Mouse (Mus musculus) T-helper 1 cell (primary cell): ENCODE data around the gene Glod5.
"Not testable (repeated sequence)": the region's sequence is repeated elsewhere in the genome, so short reads cannot be mapped to it uniquely, and the experiment has no call there.

Experiments
- in situ Hi-C: fragments of 300-600 bp; cut with MboI, MseI; formaldehyde crosslinking; loops from one replicate; pipeline ENCODE4 v1.15.1; 2025; ENCODE audit warnings: high pct_unique_total_duplicates

The Glod5 gene

DNA sequence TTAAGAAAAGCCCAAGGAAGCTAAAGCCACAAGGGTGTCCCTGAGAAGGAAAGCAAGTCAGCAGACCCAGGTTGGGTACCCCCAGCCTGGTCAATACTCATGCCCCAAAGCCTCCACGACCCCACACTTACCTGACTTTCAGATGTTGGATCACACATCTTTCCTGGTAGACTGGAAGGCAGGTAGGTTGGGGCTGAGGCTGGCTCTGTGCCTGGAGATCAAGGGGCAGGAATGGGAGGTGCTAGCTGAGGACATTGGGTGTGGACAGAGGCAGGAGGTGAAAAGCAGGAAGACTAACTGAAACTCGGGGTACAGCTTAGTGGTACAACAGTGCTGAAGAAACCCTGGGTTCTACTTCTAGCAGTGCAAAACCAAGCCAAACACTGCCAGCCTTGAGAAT lies at the start of gene Glod5:
Glod5 (minus strand) TSS at position 207 of the 400 bp plus-strand sequence.
- in situ Hi-C loops, result loop anchor here (5.0 kb wide), 1 partner anchor 96 kb away; no protein-coding TSS in a partner anchor

DNA sequence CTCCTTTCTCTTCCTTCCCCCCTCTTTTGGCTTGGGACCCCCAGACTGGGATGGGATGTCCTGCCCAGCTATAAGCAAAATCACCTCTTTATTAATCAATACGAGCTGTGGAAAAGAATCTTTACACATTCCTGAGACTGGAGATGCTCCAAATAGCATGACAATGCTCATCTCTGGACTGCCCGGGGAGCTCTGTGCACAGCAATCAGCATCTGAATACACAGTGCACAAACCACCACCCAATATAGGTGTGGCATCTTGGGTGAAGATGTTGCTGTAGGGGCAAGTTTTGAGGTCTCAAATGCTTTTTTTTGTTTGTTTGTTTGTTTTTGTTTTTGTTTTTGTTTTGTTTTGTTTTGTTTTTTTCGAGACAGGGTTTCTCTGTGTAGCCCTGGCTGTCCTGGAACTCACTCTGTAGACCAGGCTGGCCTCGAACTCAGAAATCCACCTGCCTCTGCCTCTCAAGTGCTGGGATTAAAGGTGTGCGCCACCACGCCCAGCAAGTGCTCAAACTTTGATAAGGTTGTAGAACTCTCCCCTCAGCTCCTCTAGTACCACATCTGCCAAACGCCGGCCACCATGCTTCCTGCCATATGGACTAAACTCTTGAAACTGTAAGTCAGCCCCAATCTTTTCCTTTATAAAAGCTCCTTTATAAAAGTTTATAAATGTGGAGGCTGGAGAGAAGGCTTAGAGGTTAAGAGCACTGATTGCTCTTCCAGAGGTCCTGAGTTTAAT lies 32.9 kb upstream of the Glod5 start:
- in situ Hi-C loops, result not testable (repeated sequence)

DNA sequence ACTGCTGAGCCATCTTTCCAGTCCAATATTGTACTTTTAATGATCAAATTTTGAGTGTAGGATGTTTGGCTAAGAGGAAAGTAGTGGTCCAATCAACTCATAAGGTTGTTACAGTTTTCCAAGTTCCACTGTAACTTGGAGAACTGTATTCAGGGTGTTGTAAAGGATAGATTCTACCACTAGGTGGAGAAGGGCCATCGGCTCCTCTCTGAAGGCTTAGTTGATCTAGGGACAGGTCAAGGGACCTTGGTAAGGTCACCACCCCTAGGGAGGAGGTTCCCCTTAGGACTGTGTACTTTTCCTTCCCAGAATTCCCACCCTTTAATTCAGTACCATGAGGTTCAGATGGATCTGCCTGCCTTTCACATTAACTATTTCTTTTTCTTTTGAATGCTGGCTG lies 14.7 kb upstream of the Glod5 start:
- in situ Hi-C loops, result no loop called here

DNA sequence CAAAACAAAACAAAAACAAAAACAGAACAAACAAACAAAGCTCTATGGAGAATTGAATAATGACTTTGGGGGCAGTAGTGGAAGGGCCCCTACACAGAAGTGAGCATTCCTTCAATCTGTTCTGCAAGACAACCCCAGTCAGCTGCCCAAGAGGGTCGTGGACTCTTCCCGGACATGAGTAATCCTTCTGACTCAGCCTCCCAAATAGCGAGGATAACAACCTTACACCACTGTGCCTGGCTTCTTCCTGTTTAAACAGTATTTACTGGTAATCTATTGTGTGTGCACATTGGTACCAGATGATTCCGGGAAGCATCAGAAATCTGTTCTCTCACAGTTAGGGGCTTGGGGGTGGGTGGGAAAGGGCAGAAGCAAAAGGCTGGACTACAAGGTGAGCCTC lies 8.5 kb upstream of the Glod5 start:
- in situ Hi-C loops, result no loop called here

DNA sequence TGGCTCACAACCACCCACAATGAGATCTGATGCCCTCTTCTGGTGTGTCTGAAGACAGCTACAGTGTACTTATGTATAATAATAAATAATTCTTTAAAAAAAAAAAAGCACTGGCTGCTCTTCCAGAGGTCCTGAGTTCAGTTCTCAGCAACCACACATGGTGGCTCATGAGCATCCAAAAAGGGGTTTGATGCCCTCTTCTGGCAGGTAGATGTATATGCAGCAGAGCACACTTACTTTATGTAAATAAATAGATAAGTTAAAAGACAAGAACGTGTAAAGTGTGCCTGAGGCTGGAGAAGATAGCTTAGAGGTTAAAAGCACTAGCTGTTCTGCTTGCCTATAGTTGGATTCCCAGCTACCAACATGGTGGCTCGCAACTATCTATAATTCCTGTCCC lies 6.5 kb upstream of the Glod5 start:
- in situ Hi-C loops, result no loop called here

DNA sequence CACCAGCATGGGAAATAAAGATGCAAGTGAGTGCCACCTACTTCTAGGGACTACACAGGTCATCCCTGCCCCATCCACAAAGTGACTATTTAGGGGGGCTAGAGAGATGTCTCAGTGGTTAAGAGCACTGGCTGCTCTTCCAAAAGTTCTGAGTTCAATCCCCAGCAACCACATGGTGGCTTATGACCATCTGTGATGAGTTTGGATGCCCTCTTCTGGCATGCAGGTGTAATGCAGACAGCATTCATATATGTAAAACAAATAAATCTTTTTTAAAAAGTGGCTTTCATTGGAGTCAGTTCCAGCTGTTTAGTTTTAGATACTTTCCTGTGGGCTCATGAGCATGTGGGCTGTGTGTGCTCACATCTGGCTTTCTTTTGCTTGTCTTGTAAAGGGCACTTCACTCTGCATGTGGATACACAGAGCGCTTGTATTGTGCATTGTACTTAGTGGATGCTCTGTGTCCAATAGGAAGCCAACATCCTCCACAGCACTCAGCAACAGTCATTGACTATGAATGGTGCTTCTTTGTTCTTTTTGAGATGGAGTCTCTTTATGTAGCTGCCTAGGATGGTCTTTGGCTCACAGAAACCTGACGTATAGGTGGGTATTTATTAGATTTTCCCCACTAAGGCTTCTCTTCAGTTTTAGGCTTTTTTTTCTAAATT lies 2.0 kb upstream of the Glod5 start:
- in situ Hi-C loops, result no loop called here

DNA sequence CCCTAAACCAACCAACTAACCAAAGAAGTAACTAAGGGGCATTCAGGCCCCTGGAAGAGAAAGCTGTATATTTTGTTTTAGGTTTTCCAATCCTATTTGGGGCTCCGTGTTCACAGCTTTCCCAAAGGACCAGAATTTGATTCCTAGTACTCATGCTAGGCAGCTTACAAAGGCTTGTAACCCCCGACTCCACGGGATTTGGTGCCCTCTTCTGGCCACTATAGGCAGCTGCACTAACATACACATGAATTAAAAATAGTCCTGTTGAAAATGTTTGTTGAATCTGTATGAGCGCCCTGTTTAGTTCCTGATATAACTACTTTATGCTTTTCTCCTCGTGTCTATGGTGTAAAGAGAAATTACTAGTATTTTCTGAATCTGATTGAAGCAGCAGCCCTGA lies 1.1 kb downstream of the Glod5 start:
- in situ Hi-C loops, result loop anchor here (5.0 kb wide), 1 partner anchor 95 kb away; no protein-coding TSS in a partner anchor

DNA sequence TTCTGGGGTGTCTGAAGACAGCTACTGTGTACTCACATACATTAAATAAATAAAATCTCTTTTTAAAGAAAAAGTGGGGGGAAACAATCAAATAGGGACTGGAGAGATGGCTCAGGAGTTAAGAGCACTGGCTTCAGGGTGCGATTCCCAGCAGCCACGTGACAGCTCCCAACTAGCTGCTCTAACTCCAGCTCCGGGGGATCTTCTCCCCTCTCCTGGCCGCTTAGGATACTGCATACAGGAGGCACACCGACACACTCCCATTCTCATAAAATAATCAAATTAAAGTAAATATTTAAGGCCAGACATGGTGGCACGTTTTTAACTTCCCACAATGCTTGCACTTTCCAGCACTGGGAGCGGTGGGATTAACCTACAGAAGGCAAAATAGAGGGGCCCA lies 2.6 kb downstream of the Glod5 start:
- in situ Hi-C loops, result loop anchor here (5.0 kb wide), 1 partner anchor 93 kb away; no protein-coding TSS in a partner anchor

DNA sequence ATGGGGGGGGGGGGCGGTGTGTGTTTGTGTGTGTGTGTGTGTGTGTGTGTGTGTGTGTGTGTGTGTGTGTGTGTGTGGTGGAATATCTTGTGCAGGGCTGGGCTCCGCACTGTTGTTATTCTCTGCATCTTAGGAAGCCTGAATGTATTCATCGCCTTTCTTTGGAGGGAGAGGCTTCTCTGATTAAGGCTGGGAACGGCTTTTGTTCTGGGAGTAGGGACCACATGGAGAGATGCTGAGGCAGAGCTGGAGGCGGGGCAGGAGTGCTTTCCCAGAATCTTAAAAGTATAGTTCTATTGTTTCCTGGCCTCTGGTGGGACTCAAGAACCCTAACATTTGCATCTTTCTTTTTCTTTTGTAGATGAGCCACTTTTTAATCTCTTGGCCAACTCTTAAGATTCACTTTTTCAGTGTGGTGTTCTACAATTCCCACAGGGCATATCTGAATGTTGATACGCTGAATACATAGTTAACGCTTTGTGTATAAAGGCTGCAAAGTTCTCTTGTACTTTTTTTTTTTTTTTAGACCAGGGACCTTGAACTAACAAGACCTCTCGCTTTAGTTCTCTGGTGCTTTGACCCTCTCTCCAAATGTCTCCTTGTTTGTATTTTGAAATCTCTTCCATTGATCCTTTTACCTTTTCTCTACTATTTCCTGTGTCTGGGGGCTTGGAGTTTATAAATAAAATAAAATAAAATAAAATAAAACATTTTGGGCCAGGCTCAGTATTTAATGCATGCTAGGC lies 4.5 kb downstream of the Glod5 start:
- in situ Hi-C loops, result no loop called here

DNA sequence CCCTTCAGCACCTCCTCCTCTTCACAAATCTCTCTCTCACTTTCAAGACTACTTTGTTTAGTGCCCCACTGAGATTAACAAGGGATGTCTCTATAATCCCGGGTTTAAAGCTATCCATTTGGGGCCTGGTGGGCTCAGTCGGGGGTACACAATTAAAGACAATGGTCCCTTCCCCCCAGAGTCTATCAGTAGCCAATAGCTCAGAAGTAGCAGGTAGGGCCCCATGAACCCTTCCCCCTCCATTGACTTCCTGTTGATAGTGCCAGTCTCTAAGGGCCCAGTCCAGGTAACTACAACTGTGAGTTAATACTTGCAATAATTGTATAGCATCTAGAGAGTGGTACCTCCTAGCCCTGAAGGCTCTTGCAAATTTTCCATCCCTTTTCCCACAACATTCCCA lies 5.1 kb downstream of the Glod5 start:
- in situ Hi-C loops, result no loop called here

DNA sequence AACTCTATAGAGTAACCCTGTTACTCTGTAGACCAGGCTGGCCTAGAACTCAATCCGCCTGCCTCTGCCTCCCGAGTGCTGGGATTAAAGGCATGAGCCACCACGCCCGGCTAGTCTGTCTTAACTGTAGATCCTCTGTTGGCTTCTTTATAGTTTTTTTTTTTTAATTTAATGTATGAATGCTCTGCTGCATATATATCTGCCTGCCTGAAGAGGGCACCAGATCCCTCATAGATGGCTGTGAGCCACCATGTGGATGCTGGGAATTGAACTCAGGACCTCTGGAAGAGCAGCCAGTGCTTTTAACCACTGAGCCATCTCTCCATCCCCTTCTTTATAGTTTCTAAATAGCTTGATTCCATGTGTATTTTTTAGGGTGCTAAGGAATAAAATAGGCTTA lies 8.9 kb downstream of the Glod5 start:
- in situ Hi-C loops, result not testable (repeated sequence)

DNA sequence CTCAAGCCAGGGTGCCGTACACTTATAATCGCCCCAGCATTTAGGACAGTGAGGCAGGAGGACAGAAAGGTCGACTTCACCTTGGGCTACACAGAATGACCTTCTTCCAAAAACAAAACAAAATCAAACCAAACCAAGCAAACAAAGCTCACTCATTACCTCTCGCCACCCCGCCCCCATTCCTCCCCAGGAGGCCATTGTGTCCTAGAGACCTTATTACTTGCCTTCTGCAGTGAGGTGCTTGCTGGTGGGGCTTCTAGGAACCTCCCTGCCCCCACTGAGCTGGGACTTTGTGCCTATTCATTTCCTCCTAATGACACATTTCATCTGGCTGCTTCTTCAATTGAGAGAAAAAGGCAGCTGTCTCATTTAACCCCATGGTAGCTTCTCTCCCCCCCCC lies 9.7 kb downstream of the Glod5 start:
- in situ Hi-C loops, result no loop called here

DNA sequence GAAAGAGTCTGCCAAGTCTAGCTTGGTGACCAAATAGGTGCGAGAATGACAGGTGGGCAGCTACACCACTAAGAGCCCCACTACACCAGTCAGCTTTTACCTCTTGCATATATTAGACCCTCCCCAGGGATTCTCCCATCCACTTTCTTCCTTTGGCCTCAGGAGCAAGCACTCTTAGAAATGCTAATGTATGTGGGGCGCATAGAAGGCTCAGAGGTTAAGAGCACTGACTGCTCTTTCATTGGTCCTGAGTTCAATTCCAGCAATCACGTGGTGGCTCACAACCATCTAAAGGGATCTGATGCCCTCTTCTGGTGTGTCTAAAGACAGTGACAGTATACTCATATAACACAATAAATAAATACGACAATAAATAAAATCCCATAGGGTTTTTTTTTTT lies 15.3 kb downstream of the Glod5 start:
- in situ Hi-C loops, result no loop called here

DNA sequence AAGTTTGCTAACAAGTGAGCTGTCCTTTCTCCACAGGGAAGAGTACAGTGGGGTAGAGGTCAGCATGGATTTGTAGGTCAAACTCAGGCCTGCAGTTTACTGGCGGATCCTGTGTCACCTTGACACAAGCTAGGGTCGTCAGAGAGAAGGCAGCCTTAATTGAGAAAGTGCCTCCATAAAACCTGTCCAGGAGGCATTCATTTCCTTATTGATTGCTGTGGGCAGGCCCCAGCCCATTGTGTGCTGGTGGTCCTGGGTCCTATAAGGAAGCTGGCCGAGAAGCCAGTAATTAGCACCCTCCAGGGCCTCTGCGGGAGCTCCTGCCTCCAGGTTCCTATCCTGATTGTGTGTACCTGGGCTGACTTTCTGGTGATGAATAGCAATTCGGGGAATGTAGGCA lies 16.3 kb downstream of the Glod5 start:
- in situ Hi-C loops, result no loop called here

DNA sequence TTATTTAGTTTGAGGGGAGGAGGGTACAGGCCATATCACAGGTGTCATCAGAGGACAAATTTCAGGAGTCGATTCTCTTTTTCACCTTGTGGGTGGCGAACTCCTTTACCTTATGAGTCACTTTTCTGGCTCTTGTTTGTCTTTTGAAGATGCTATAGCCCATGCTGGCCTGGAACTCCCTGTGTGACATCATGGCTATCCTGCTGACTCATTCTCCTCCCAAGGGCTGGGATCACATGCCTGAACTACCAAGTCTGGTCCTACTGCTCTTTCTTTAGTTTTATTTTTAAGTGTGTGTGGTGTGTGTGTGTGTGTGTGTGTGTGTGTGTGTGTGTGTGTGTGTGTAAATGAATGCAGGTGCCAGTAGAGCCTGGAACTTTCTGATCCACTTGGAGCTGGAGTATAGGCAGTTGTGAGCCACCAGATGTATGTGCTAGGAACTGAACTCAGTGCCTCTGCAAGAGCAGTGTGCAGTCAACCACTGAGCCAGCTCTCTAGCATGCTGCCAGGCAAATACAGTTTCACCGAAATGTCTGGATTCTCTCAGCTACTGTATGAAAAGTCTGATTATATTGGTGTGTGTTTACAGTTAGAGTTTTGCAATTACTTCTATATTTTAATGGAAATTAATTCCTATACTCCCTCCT lies 17.6 kb downstream of the Glod5 start:
- in situ Hi-C loops, result no loop called here

DNA sequence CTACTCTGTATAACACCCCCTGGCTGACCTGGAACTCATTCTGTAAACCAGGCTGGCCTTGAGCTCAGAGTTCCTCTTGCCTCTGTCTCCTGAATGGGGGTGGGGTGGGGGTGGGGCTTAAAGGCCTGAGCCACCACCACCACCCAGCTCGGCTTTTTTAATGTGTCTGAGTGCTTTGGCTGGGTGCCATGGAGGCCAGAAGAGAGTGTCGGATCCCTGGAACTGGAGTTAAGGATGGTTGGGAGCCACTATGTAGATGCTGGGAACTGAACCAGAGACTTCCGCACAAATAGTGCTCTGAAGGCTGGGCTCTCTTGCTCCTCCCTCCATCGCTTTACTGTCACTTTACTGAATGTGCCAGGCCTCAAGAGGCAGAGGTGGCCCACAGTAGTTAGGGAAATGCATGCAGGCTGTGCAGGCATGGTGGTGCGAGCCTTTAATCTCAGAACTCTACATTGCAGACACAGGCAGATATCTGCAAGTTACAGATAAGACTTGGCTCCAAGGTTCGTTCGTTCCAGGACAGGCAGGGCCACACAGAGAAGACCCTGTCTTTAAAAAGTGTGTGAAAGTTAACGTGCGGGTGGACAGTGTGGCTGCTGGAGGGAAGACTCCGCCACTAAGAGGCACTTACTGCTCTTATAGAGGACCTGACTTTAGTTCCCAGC lies 25.1 kb downstream of the Glod5 start:
- in situ Hi-C loops, result no loop called here

DNA sequence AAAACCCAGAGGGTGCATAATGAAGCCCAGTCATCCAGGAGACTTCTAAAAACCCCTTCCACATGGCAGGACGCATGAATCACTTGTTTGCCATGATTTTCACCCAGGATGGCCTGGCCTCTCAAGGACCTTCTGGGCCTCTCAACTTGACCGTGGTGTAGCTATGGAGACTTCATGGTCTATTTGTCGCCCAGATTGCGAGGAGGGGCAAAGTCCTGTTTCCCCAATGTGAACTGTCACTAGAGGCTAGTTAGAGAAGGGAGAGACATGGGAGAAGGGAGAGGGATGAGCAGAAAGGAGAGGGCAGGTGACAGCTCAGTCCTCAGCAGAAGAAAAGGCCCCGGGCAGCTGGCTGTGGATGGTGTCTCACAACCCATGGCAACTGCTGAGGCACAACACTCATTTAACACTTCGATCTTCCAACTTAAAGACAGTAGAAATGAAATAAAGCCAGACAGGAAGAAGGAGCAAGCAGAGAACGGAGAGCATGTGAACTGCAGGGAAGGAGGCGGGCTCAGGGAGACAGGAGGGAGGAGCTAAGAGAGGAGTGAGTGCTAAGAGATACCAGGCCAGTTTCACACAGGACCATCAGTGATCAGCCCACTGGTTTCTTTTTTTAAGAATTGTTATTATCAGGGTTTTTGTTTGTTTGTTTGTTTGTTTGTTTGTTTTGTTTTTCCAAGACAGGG lies 25.8 kb downstream of the Glod5 start:
- in situ Hi-C loops, result no loop called here

DNA sequence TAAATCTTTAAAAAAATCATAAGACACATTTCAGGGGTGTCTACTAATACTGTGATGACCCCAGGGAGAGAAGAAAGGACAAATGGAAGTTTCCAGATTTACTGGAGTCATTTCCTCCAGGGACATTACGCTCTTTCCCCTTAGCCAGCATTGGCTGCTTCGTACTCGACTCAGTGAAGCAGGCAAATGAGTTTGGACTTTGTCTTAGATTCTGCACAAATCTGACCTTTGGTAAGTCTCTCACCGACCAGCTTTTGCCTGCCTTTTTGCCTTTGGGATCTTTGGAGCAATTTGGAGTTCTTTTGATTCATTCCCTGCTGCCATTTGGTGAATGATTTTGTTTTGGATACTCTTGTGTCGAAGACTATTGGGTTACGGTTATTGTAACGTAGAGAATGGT lies 36.9 kb downstream of the Glod5 start:
- in situ Hi-C loops, result no loop called here

DNA sequence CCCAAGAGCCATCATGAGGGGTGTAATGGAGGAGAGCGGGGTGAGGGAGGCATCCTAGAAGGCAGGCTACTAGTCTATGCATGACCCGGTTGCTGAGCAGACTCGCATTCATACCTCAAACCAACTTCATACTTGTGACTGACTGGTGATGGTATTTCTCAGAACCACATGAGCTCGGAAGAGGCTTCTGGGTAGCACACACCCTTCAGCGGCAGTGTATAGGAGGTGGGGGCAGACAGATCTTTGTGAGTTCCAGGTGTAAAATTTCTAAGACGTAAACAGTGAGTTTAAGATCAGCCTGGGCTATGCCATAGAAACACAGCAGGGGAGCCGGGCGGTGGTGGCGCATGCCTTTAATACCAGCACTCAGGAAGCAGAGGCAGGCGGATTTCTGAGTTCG lies 40.4 kb downstream of the Glod5 start, which contains the start of gene Gata1:
Gata1 (minus strand) TSS at position 180 of the 400 bp plus-strand sequence.
- in situ Hi-C loops, result no loop called here

DNA sequence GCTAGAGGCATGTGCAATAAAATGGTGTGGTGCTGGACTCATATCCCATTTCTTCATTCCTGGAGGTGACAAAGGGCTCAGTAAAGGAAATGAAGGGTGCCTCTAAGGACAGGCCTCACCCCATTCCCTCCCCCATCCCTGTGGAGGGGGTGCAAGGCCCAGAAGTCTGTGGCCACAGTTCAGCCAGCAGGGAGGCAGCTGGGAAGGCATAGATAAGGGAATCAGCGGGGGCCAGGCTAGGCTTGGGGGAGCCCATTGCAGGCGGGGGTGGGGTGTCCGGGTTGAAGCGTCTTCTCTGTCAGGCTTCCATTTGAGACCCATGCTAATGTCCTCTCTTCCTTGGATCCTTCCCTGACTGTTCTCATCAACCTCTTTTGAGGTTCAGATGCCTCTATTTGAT lies 47.0 kb downstream of the Glod5 start:
- in situ Hi-C loops, result no loop called here

DNA sequence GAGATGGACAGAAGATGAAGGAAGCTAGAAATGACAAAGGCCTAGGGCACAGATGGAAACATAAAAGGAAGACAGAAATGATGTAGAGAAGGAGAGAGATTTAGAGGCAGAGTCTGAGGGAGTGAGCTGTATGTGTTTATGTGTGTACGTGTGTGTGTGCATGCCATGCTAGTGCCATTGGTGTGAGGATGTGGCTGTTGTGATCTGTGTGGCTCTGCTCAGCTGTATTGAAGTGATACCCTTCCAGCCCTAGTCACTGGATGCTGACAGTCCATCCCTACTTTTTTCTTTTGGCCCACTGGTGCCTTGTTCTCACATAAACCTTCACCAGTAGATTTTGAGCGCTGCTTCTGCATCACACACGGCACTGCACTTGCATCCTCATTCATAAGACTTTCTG lies 49.4 kb downstream of the Glod5 start:
- in situ Hi-C loops, result no loop called here
